8 mouse cellular contexts compared by ENCODE assay signal in genomic region chr4:46196513-46196912, GRCm38 (mm10). TPM values are rescaled to one million over a fixed set of nuclear protein-coding genes. Genes with fewer than 3 reads are reported as not detected.
DNase-seq lines count a peak whose midpoint lies in the region; ATAC-seq and TF ChIP-seq lines count a peak whose summit lies in the region.

No protein-coding gene starts in this region.

- 0 out of 2 replicates have a peak, but pooled peaks cover 5% of the 10 kb centered on the region for H3K4me1 ChIP-seq in lung, adult 2 months (ENCODE audit: control insufficient read depth, insufficient read depth, low read length)
- H3K4me1 ChIP-seq in embryonic facial prominence, embryonic 13.5 days, result peaks cover 20% of the 10 kb centered on the region
- peaks cover 30% of the 10 kb centered on the region for H3K4me1 ChIP-seq in hindbrain, embryonic 15.5 days (replicated peaks)
- H3K4me1 ChIP-seq in midbrain, embryonic 12.5 days, result peaks cover 18% of the 10 kb centered on the region

- no peak for DNase-seq in lung, adult 2 months
- no peak for DNase-seq in lung, postnatal 4 days
- DNase-seq in cerebellum, adult 9-10 months, result no peak
- no peak for DNase-seq in embryo, embryonic 11 days
- no peak for DNase-seq in layer of hippocampus, adult 18-20 months (ENCODE audit: low spot score in 2 of 2)

- 33% methylated on average over 6 of the region's 6 CpGs for WGBS in lung, adult 2 months
- 41% methylated on average over 6 of the region's 6 CpGs for WGBS in embryonic facial prominence, embryonic 13.5 days
- 31% methylated on average over 6 of the region's 6 CpGs for WGBS in hindbrain, embryonic 15.5 days
- WGBS in midbrain, embryonic 12.5 days, result 47% methylated on average over 6 of the region's 6 CpGs

- H3K4me2 ChIP-seq in embryonic facial prominence, embryonic 13.5 days, result peak overlapping the region; percentile 82
- H3K4me2 ChIP-seq in hindbrain, embryonic 15.5 days, result peak overlapping the region; percentile 64
- peak overlapping the region; percentile 87 for H3K4me2 ChIP-seq in midbrain, embryonic 12.5 days (replicated peaks)

- peak overlapping the region; percentile 93 for H3K9ac ChIP-seq in embryonic facial prominence, embryonic 13.5 days
- H3K9ac ChIP-seq in hindbrain, embryonic 15.5 days, result peak overlapping the region; percentile 83
- H3K9ac ChIP-seq in midbrain, embryonic 12.5 days (replicated peaks), result peak overlapping the region; percentile 53

- TF ChIP-seq POLR2A in lung, adult 2 months (IDR thresholded peaks at IDR 0.05; ENCODE audit: borderline replicate concordance, extremely low read depth, low read depth, low read length), result no peak

- no peak for ATAC-seq in embryonic facial prominence, embryonic 13.5 days (ENCODE audit: insufficient number of reproducible peaks, insufficient read depth, low FRiP score, low TSS enrichment, low read depth)
- peak; percentile 69 for ATAC-seq in hindbrain, embryonic 15.5 days (ENCODE audit: low FRiP score, low read depth)
- ATAC-seq in midbrain, embryonic 12.5 days (ENCODE audit: low FRiP score, low read depth), result peak; percentile 24; the same call in 1 of the 2 replicates

- H3K27ac ChIP-seq in embryonic facial prominence, embryonic 13.5 days, result peak overlapping the region; percentile 90
- H3K27ac ChIP-seq in hindbrain, embryonic 15.5 days (replicated peaks), result peak overlapping the region; percentile 93
- H3K27ac ChIP-seq in midbrain, embryonic 12.5 days (replicated peaks), result 0 out of 2 replicates have a peak overlapping the region, but pooled peaks have one; percentile 92

- no peak for TF ChIP-seq CTCF in lung, adult 2 months (IDR thresholded peaks at IDR 0.05; ENCODE audit: insufficient read depth, low read length)

- no peaks in the 10 kb centered on the region for H3K36me3 ChIP-seq in embryonic facial prominence, embryonic 13.5 days
- no peaks in the 10 kb centered on the region for H3K36me3 ChIP-seq in hindbrain, embryonic 15.5 days
- no peaks in the 10 kb centered on the region for H3K36me3 ChIP-seq in midbrain, embryonic 12.5 days

- peak overlapping the region; percentile 63 for H3K4me3 ChIP-seq in lung, adult 2 months (replicated peaks; ENCODE audit: extremely low read depth, low read depth, low read length)
- peak overlapping the region; percentile 75 for H3K4me3 ChIP-seq in embryonic facial prominence, embryonic 13.5 days
- H3K4me3 ChIP-seq in hindbrain, embryonic 15.5 days, result peak overlapping the region; percentile 71
- peak overlapping the region; percentile 94 for H3K4me3 ChIP-seq in midbrain, embryonic 12.5 days

- no peaks in the 10 kb centered on the region for H3K9me3 ChIP-seq in embryonic facial prominence, embryonic 13.5 days
- no peaks in the 10 kb centered on the region for H3K9me3 ChIP-seq in hindbrain, embryonic 15.5 days
- no peaks in the 10 kb centered on the region for H3K9me3 ChIP-seq in midbrain, embryonic 12.5 days

- peaks cover 21% of the 10 kb centered on the region for H3K27me3 ChIP-seq in embryonic facial prominence, embryonic 13.5 days
- peaks cover 12% of the 10 kb centered on the region for H3K27me3 ChIP-seq in hindbrain, embryonic 15.5 days
- peaks cover 19% of the 10 kb centered on the region for H3K27me3 ChIP-seq in midbrain, embryonic 12.5 days

RNA-seq across cellular contexts. Expression of gene Xpa, which starts 0.4 kb away (rescaled TPM):
- 21.2 and 33.3 TPM in 2 replicates for polyA plus RNA-seq in lung, adult 2 months (2012; rRNA removed)
- 29.6 and 31.7 TPM in 2 replicates for polyA plus RNA-seq in embryonic facial prominence, embryonic 13.5 days (2015; fragmentation: Nextera tagmentation; extraction: Ambion mirVana)
- 30.4 and 30.7 TPM in 2 replicates for polyA plus RNA-seq in hindbrain, embryonic 15.5 days (2015; fragmentation: Nextera tagmentation; extraction: Ambion mirVana)
- polyA plus RNA-seq in midbrain, embryonic 12.5 days (2016; fragmentation: Nextera tagmentation; extraction: Ambion mirVana), result 30.6 and 31.4 TPM in 2 replicates
- 10 to 100 TPM; 11.9 to 16.3 TPM for total RNA-seq in layer of hippocampus, adult 18-20 months (2021)

RNA-seq across cellular contexts. Expression of gene Tstd2, which starts 58.0 kb away (rescaled TPM):
- polyA plus RNA-seq in lung, adult 2 months (2012; rRNA removed), result 11.0 and 13.2 TPM in 2 replicates
- polyA plus RNA-seq in embryonic facial prominence, embryonic 13.5 days (2015; fragmentation: Nextera tagmentation; extraction: Ambion mirVana), result 48.5 and 51.9 TPM in 2 replicates
- polyA plus RNA-seq in hindbrain, embryonic 15.5 days (2015; fragmentation: Nextera tagmentation; extraction: Ambion mirVana), result 33.4 and 34.0 TPM in 2 replicates
- 52.6 and 59.5 TPM in 2 replicates for polyA plus RNA-seq in midbrain, embryonic 12.5 days (2016; fragmentation: Nextera tagmentation; extraction: Ambion mirVana)
- 10 to 100 TPM; 17.8 to 19.1 TPM for total RNA-seq in layer of hippocampus, adult 18-20 months (2021)

RNA-seq across cellular contexts. Expression of gene Ncbp1, which starts 58.1 kb away (rescaled TPM):
- polyA plus RNA-seq in lung, adult 2 months (2012; rRNA removed), result 11.6 and 19.3 TPM in 2 replicates
- polyA plus RNA-seq in embryonic facial prominence, embryonic 13.5 days (2015; fragmentation: Nextera tagmentation; extraction: Ambion mirVana), result 84.9 and 87.4 TPM in 2 replicates
- polyA plus RNA-seq in hindbrain, embryonic 15.5 days (2015; fragmentation: Nextera tagmentation; extraction: Ambion mirVana), result 71.5 and 73.4 TPM in 2 replicates
- polyA plus RNA-seq in midbrain, embryonic 12.5 days (2016; fragmentation: Nextera tagmentation; extraction: Ambion mirVana), result 111 and 113 TPM in 2 replicates
- total RNA-seq in layer of hippocampus, adult 18-20 months (2021), result 10 to 100 TPM; 56.8 to 58.9 TPM
